ENCODE assay signal across 10 mouse cellular contexts in genomic region chr1:133886431-133886830, GRCm38 (mm10). TPM values are rescaled to one million over a fixed set of nuclear protein-coding genes. Genes with fewer than 3 reads are reported as not detected.
A peak's percentile ranks its signal among the peaks of the same experiment; 100 is the strongest.
DNase-seq lines count a peak whose midpoint lies in the region; ATAC-seq and TF ChIP-seq lines count a peak whose summit lies in the region.
"Had no signal": no experiment of that assay in that cellular context is flagged by ENCODE, and none has a peak within 500 bp of the region (broad histone marks: within the 10 kb centered on the region; RNA-seq: fewer than 3 reads in every experiment).

No protein-coding gene starts in this region.

- 0 out of 2 replicates have a peak, but pooled peaks have one; percentile 22 for ATAC-seq in cerebellum, adult (ENCODE audit: insufficient number of reproducible peaks, low FRiP score, low TSS enrichment)
- no peak for ATAC-seq in hindbrain, embryonic 14.5 days (ENCODE audit: low FRiP score)
- peak; percentile 21; the same call in 1 of the 2 replicates for ATAC-seq in midbrain, embryonic 15.5 days (replicated peaks)
- ATAC-seq in intestine, embryonic 16.5 days, result no peak

- H3K9ac ChIP-seq in hindbrain, embryonic 14.5 days, result no peak overlapping the region
- H3K9ac ChIP-seq in midbrain, embryonic 15.5 days, result no peak overlapping the region
- no peak overlapping the region for H3K9ac ChIP-seq in intestine, embryonic 16.5 days (ENCODE audit: low read depth, low read length)

- peaks cover 62% of the 10 kb centered on the region for H3K4me1 ChIP-seq in hindbrain, embryonic 14.5 days (replicated peaks; ENCODE audit: control insufficient read depth, insufficient read depth, low read length)
- peaks cover 44% of the 10 kb centered on the region for H3K4me1 ChIP-seq in midbrain, embryonic 15.5 days
- no peaks in the 10 kb centered on the region for H3K4me1 ChIP-seq in lung, adult 2 months (ENCODE audit: control insufficient read depth, insufficient read depth, low read length)
- H3K4me1 ChIP-seq in intestine, embryonic 16.5 days (ENCODE audit: control insufficient read depth, insufficient read depth, low read length), result peaks cover 63% of the 10 kb centered on the region

- no peak overlapping the region for H3K4me3 ChIP-seq in hindbrain, embryonic 14.5 days (replicated peaks; ENCODE audit: low read length)
- H3K4me3 ChIP-seq in midbrain, embryonic 15.5 days, result 0 out of 2 replicates have a peak overlapping the region, but pooled peaks have one; percentile 8
- no peak overlapping the region for H3K4me3 ChIP-seq in lung, adult 2 months (replicated peaks; ENCODE audit: extremely low read depth, low read depth, low read length)
- H3K4me3 ChIP-seq in intestine, embryonic 16.5 days (ENCODE audit: low read length), result no peak overlapping the region

- H3K4me2 ChIP-seq in hindbrain, embryonic 14.5 days (replicated peaks), result peak overlapping the region; percentile 18
- H3K4me2 ChIP-seq in midbrain, embryonic 15.5 days, result peak overlapping the region; percentile 41
- H3K4me2 ChIP-seq in intestine, embryonic 16.5 days (ENCODE audit: low read depth, low read length), result no peak overlapping the region

- DNase-seq in cerebellum, adult 11 months, result no peak
- peak; percentile 20 for DNase-seq in adipocyte (ENCODE audit: low spot score)
- DNase-seq in hindbrain, embryonic 14.5 days (ENCODE audit: low spot score), result no peak
- no peak for DNase-seq in natural killer cell, adult 2 months (ENCODE audit: low spot score in 2 of 2)
- DNase-seq in lung, adult 2 months, result no peak
- DNase-seq: heart, postnatal 14 days; lung, postnatal 10 days had no signal

- H3K27ac ChIP-seq in hindbrain, embryonic 14.5 days, result peak overlapping the region; percentile 56
- peak overlapping the region; percentile 66 for H3K27ac ChIP-seq in midbrain, embryonic 15.5 days
- H3K27ac ChIP-seq in intestine, embryonic 16.5 days (ENCODE audit: low read length), result no peak overlapping the region

- H3K27me3 ChIP-seq in hindbrain, embryonic 14.5 days (ENCODE audit: control insufficient read depth, insufficient read depth, low read length), result no peaks in the 10 kb centered on the region
- H3K27me3 ChIP-seq in midbrain, embryonic 15.5 days (replicated peaks), result no peaks in the 10 kb centered on the region
- H3K27me3 ChIP-seq in intestine, embryonic 16.5 days (replicated peaks; ENCODE audit: control insufficient read depth, insufficient read depth, low read length), result no peaks in the 10 kb centered on the region

- no peaks in the 10 kb centered on the region for H3K36me3 ChIP-seq in hindbrain, embryonic 14.5 days (replicated peaks; ENCODE audit: control insufficient read depth, insufficient read depth)
- no peaks in the 10 kb centered on the region for H3K36me3 ChIP-seq in midbrain, embryonic 15.5 days (replicated peaks)
- no peaks in the 10 kb centered on the region for H3K36me3 ChIP-seq in intestine, embryonic 16.5 days (ENCODE audit: control insufficient read depth, insufficient read depth, low read length)

- no peak for TF ChIP-seq POLR2A in lung, adult 2 months (IDR thresholded peaks at IDR 0.05; ENCODE audit: borderline replicate concordance, extremely low read depth, low read depth, low read length)

- no peaks in the 10 kb centered on the region for H3K9me3 ChIP-seq in hindbrain, embryonic 14.5 days (ENCODE audit: control insufficient read depth, low read length)
- no peaks in the 10 kb centered on the region for H3K9me3 ChIP-seq in midbrain, embryonic 15.5 days
- H3K9me3 ChIP-seq in intestine, embryonic 16.5 days (ENCODE audit: control insufficient read depth, low read length), result no peaks in the 10 kb centered on the region

- no peak for TF ChIP-seq CTCF in lung, adult 2 months (IDR thresholded peaks at IDR 0.05; ENCODE audit: insufficient read depth, low read length)

- WGBS in hindbrain, embryonic 14.5 days, result 15% methylated on average over 6 of the region's 6 CpGs
- WGBS in midbrain, embryonic 15.5 days, result 10% methylated on average over 6 of the region's 6 CpGs
- 61% methylated on average over 6 of the region's 6 CpGs for WGBS in lung, adult 2 months
- 56% methylated on average over 6 of the region's 6 CpGs for WGBS in intestine, embryonic 16.5 days

RNA-seq across cellular contexts. Expression of gene Optc, which starts 21.4 kb away (rescaled TPM):
- polyA plus RNA-seq in hindbrain, embryonic 14.5 days (2014; fragmentation: Nextera tagmentation; extraction: Ambion mirVana), result 3.2 TPM in 2 replicates
- 2.8 and 3.7 TPM in 2 replicates for polyA plus RNA-seq in midbrain, embryonic 15.5 days (2015; fragmentation: Nextera tagmentation; extraction: Ambion mirVana)
- polyA plus RNA-seq in lung, adult 2 months (2012; rRNA removed), result 1.6 and 3.1 TPM in 2 replicates
- 1.1 and 1.3 TPM in 2 replicates for polyA plus RNA-seq in intestine, embryonic 16.5 days (2015; fragmentation: Nextera tagmentation; extraction: Ambion mirVana)

RNA-seq across cellular contexts. Expression of gene Prelp, which starts 34.8 kb away (rescaled TPM):
- 14.6 and 15.6 TPM in 2 replicates for polyA plus RNA-seq in hindbrain, embryonic 14.5 days (2014; fragmentation: Nextera tagmentation; extraction: Ambion mirVana)
- 8.4 and 9.5 TPM in 2 replicates for polyA plus RNA-seq in midbrain, embryonic 15.5 days (2015; fragmentation: Nextera tagmentation; extraction: Ambion mirVana)
- 179 and 202 TPM in 2 replicates for polyA plus RNA-seq in lung, adult 2 months (2012; rRNA removed)
- 2.7 and 2.9 TPM in 2 replicates for polyA plus RNA-seq in intestine, embryonic 16.5 days (2015; fragmentation: Nextera tagmentation; extraction: Ambion mirVana)

Comparison
In these comparisons a context has a peak if more than half of its experiments do, and no peak if none do; other contexts are left out.
1. ATAC-seq: peak in cerebellum, adult (single experiment) and midbrain, embryonic 15.5 days (single experiment); none in hindbrain, embryonic 14.5 days (single experiment) and intestine, embryonic 16.5 days (single experiment).
2. RNA of gene Prelp, which starts 34.8 kb away (polyA plus RNA-seq): 179 to 202 TPM in lung, adult 2 months; 14.6 to 15.6 TPM in hindbrain, embryonic 14.5 days, 8.4 to 9.5 TPM in midbrain, embryonic 15.5 days and 2.7 to 2.9 TPM in intestine, embryonic 16.5 days; every median in the first group is over 10 times any median in the second.